Mouse (Mus musculus) spleen, postnatal 4 days (tissue): ENCODE measurements around the gene Rin3.

Experiments
- DNase-seq, 2 experiments: peaks; one replicate each; pipeline ENCODE4 v3.0.0; 2022; ENCODE audit warnings: low spot score in 2 of 2

Rin3 gene

GRCm38 (mm10) chr12:102302322-102302721 lies 19.5 kb downstream of the Rin3 start:
- DNase-seq, result peak in 1 of 2 experiments; percentile 46

GRCm38 (mm10) chr12:102302831-102303351 lies 20.0 kb downstream of the Rin3 start:
- DNase-seq, result no peak

DNA sequence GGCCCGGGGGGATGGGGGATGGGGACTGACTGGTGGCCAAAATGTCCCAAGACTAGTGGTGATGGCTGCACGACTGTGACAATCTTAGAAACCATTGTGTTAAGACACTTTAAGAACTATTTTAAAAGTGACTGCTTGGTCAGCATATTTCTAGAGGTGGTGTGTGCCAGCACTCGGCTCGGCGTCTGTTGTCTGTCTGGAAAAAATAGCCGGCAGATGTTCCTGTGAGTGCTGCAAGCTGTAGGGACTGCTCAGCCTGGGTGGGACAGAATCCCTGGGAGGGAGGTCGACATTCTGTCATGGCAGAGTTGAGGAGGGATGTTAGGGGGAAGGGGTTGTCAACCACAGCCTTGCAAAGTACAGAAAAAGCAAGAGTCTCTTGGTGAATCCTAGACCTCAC lies 21.0 kb downstream of the Rin3 start:
- no peak for DNase-seq

GRCm38 (mm10) chr12:102305069-102305836 lies 22.4 kb downstream of the Rin3 start:
- DNase-seq, result no peak

DNA sequence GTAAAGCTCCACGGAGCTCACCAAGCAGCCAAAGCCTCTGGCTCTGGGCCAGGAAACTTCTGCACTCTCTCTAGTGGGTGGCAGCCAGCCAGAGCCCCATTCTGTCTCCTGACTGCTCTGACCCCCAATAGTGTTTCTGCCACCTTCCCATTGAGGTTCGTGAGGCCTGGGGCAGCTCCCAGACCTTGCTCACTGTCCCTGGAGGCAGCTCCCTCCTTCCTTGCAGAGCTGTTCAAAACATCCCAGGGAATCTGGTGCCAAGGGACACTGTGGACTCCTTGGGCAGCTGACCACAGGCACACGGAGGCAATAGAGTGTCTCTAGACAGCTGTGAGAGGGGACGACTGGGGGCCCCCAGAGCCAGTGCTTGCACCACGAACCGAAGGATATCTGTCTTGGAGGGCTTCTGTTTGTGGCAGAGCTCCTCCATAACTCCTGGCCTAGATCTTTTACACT lies 25.2 kb downstream of the Rin3 start:
- DNase-seq, result no peak

- DNase-seq, result no peak
Measured at GRCm38 (mm10) chr12:102308457-102309011, 25.7 kb downstream of the Rin3 start.

DNA sequence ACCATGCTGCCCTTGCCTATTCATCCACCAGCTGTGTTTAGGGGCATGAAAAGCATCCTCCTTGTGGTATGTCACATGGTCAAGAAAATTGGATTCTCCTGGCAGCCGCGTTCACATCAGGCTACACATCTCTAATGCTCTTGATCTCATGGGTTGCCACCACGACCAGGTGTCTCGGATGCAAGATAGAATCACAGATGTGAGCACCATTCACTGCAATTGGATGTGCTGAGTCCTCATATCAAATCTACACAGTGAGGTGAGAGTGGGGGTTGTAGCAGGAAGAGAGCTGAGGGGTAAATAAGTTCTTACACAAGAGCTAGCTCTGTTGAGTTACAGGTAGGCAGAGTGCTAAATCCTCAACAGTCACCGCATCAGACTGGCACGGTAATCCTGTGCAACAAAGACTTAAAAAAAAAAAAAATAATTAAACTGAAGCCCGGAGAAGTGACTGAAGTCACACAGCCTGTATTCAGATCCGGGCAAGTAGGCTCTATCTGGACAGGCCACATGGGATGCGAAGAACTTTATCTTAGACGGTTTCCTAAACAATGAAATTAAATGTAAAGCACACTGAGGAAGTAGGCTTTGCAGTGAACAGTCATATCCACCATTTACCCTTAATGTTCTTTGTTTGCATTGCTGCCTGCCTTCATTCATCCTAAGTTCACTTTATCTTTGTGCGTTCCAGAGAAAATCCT lies 26.4 kb downstream of the Rin3 start:
- no peak for DNase-seq

GRCm38 (mm10) chr12:102309800-102310195 lies 26.9 kb downstream of the Rin3 start:
- no peak for DNase-seq

- no peak for DNase-seq
Measured at GRCm38 (mm10) chr12:102310261-102310660, 27.4 kb downstream of the Rin3 start.

DNA sequence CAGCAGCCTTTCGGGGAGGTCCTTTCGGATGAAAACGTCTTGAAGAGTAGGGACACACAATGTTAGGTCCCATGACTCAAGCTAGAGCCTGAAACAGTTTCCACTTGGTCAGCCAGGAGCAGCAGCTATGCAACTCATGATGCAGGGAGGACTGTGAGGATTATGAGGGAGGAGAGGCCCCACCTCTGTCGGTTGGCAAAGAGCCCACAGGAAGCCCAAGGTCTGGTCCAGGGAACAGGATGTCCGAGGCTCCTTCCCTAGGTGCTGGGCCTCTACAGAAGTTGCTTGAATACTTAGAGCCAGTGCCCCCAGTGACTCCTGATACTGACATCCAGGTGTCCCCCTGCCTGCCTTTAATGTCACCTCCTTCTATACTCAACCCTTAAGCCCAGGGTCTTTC lies 28.6 kb downstream of the Rin3 start:
- no peak for DNase-seq

- no peak for DNase-seq
Measured at GRCm38 (mm10) chr12:102319150-102319549, 36.3 kb downstream of the Rin3 start.

- no peak for DNase-seq
Measured at GRCm38 (mm10) chr12:102319899-102320298, 37.1 kb downstream of the Rin3 start.

DNA sequence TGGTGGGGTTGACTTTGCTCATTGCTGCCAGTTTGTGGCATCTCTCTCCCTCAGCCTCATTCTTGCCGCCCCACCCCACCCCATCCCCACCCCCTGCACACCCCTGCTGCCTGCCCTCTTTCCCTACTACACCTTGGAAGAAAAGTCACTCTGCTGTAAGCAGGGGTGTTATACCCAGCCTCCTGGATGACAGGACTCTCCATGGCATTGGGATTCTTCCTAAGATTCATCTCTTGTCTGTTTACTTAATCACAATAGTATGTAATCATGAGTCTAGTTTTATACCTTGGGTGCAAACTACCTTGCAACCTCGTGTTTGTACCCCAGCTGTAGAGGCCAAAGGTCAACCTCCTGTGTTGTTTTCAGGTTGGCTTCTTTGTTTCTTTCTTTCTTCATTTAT lies 37.5 kb downstream of the Rin3 start:
- no peak for DNase-seq

DNA sequence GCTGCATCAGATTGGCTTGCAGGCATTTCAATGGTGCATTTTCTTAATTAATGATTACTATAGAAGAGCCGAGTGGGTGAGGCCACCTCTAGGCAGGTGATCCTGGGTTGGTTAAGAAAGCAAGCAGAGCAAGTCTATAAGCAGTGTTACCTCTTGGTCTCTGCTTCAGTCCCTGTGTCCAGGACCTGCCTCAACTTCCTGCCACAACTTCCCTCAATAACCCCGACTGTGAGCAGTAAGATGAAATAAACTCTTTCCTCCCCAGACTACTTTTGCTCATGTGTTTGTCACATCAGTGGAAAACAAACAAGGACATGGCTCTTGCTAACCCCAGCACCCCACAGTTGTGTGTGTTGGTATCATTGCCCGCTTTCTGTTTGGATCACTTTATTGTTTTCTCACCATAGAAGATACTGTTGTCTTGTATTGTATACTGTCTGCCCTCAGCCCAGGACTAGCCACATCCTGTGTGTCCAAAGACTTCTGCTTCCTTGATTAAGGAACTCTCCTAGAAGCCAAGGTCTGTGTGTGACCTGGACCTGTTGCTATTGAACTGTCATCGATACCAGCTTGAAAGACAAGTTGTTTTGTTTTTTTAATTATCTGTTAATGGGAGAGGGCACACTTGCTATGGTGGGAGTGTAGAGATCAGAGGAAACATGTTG lies 38.3 kb downstream of the Rin3 start:
- DNase-seq, result no peak

DNA sequence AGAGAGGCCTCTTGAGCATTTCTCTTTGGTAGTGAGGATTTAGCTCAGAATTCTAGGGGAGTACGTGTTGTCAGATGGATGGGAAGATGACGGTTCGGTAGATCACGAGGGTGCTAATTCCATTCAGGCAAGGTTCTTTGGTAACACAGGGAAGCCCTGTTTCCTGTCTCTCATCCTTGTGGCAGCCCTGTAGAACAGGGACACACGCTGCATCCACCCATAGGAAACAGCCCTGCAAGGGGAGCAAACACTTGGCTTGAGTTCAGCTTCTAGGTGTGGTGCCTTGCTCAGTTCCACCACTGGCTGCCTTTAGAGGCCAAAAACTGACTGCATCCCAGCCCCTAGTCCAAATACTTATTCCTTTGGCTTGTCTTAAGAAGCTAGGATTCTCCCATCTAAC lies 39.0 kb downstream of the Rin3 start:
- no peak for DNase-seq

GRCm38 (mm10) chr12:102323392-102323791 lies 40.5 kb downstream of the Rin3 start:
- DNase-seq, result no peak

- no peak for DNase-seq
Measured at GRCm38 (mm10) chr12:102324156-102324885, 41.5 kb downstream of the Rin3 start.

DNA sequence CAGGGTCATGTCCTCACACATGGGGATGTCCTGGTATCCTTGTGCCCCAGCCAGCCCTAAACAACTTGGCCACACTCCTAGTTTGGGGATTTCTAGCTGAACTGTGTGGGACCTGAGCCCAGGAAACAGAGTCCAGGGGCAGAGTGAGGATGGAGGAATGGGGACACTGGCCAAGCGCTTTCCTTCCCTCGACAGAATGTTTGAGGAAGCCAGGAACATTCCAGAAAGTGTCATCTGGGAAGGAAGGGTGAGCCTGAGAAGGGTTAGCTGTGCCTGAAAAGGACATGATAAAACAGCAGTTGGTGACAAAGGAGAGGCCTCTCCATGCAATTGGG lies 42.0 kb downstream of the Rin3 start:
- DNase-seq, result no peak

DNA sequence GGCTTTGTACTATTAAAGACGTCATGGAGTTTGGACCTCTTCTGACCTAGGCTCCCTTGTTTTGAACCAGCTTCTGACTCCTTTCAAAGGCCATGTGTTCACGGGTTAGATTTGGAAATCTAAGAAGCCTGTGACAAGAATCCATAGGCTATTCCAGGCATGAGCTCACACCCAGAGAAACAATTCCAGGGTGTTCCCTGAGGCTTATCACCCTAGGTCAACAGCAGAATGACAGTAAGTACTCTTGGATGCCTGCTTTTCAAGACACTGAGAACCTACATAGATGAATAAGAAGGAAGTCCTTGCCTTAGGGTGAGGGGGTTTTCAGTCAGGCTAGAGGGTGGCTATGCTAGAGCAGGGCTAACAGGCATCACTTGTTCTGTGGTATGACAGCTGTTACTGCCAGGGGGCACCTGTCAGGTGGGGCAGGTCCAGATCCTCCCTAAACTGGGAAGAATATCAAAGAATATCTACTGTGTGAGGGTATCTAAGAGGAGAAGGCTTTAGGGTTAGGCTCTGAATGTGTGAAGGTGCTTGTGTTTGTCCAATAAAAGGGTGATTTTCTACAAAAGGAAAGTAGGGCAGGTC lies 44.0 kb downstream of the Rin3 start:
- no peak for DNase-seq

DNA sequence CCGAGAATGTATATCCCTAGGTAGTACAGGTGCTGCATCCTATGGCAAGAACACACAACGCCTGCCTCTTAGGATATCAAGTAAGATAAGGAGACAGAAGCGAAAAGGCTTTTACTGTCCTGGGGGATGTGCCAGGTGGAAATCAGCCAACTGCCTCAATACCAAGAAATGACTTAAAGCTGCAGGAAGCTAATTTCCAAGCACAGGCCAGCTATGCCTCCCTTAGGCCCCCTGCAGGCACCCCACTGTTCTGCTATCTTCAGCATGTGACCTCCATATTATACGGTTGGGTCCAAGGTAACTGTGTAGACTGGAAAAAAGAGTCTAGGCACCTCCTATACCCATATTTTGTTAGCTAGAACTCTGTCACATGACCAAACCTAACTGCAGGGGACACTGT lies 44.7 kb downstream of the Rin3 start:
- DNase-seq, result no peak

GRCm38 (mm10) chr12:102328090-102328489 lies 45.2 kb downstream of the Rin3 start:
- DNase-seq, result no peak
